Mouse (Mus musculus) gastrocnemius, adult 18-20 months (tissue): ENCODE data around the gene Gabra6. TPM values are rescaled to one million over a fixed set of nuclear protein-coding genes. Genes with fewer than 3 reads are reported as not detected.

Experiments
- DNase-seq: peaks from one replicate; pipeline ENCODE4 v3.0.0; 2021; ENCODE audit warnings: low spot score
- long read RNA-seq, 2 experiments: library from polyadenylated mRNA; stranded (forward); transcript quantifications; one replicate each; pipeline ENCODE4 v2.0.0; 2021
- total RNA-seq, 2 experiments: library from RNA; stranded (reverse); gene quantifications; 2 replicates each; pipeline ENCODE4 v1.2.3; 2021

Gene Gabra6
- total RNA-seq = not detected
- long read RNA-seq, experiment 1 = 0 reads
- long read RNA-seq, experiment 2 = 0 reads

DNA sequence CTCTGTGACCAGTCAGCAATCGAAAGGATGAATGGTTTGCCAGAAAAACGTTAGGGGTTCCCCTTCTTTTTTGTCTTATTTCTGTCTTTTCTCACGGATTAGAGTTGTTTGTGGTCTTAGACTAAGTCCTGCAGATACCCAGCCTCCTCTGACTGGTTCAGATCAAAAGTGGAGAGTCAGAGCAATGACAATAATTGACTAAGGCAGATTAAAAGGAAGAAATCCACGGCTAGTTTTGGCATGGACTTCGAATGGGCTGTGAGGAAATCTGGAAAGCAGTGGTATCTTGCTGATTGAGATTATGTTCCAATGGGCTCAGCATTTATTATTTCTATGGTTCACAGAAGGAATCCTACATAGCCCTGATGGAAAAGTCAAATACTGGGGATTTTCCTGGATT, at the start of gene Gabra6:
Gene Gabra6, minus strand, starts transcription at position 191 of the 400 bp plus-strand sequence.
- DNase-seq = no peak

DNA sequence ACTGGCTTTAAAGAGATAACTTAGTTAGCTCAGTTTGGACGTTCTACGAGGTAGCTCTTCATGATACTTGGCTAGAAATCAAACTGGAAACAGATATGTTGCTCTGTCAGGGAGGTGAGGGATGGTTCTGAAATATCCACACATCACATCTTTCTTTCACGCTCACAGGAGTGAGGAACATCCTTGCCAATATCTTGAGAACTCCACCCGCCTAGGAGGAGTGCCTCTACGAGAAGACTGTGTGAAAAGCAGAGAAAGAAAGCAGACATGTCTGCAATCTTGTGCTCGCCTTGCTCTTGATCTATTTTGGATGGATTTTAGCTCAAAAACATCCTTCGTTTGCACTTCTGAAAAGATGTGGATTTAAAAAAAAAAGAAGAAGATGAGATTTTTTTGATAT, 44.7 kb upstream of the Gabra6 start:
- DNase-seq = no peak

DNA sequence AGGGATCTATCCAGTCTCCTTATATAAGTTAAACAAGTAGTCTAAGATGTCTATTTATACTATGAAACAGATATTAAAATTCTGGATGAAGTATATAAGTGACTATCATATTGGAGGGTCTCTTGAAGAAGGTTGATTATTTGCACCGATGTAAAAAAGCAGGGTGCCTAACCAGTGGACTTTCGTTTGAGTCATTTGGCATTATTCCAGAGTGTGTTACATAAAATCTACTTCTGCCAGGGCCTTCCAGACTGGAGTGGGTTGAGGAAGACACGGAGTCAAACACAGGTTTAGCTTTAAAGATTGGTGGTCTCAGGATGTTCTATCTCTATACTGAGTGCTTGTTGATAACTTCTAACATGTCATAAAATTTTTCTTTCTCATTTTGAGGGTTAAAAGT, 11.2 kb upstream of the Gabra6 start:
- DNase-seq = no peak

DNA sequence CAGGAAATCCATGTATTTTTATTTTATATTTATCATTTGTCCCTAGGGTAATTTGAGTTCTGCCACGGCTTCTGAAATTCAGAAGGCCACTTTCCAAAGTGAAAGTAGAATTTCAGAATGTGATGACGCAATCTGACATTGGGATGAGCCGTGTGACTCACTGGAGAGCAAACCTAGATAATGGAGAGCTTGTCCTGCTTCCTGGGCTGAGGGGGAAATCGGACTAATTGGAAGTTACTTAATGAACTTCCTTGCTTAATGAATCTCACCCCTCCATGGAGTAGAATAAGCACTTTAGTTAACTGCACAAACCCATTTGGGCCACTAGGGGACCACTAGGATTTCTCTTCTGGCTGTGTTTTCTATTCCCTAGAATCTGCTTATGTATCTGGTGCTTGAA, 5.4 kb upstream of the Gabra6 start:
- no peak for DNase-seq

DNA sequence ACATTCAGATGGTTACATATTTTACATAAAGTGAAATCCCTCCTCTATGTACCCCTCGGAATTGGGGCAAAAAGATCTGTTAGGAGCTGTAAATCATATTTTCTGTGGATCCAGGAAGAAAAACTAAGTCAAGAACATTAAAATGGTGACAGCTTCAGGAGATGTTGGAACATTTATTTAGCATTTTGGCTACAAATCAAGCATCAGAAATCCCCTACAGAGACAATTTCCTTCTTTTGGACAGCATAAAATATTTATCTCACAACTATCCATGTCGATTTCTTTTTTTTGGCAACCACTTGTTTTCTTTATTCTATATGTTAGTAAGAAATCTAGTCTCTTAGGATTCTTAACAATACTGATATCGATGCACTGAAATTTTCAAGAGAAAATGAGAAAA, 688 bp upstream of the Gabra6 start:
- no peak for DNase-seq

DNA sequence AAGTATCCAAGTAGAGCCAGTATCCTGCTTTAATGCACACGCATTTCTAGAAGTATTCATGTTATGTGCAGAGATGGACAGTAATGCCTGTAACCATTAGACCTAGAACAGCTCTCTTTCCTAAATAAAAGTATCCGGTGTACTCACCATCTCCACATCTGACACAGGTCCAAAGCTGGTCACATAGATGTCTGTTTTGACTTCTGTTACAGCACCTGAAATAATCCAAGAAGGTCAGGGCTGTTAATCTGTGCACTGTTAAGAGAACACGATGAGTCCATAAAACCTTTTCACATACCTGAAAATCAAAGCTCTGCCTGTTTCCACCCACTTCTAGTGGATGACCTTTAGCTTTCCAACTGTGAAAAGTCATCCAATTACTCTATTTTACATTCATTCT, 1.4 kb downstream of the Gabra6 start:
- no peak for DNase-seq

DNA sequence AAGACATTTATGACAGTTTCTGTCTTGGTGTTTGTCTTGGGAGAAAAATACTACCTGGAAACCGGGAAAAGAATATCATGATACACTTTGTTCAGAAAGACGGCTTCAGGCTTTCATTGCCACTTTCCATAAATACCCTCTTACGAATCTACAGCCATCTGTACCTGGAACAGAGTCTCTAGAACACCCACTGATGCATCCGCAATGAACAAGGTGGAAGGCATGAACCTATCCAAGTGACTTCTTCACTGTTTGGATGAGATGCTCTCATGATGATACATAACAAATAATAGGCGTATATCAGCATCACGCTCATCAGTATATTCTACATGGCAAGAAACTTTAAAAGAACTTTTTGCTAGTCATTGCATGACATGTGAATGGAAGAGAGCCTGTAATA, 1.8 kb downstream of the Gabra6 start:
- DNase-seq = no peak

DNA sequence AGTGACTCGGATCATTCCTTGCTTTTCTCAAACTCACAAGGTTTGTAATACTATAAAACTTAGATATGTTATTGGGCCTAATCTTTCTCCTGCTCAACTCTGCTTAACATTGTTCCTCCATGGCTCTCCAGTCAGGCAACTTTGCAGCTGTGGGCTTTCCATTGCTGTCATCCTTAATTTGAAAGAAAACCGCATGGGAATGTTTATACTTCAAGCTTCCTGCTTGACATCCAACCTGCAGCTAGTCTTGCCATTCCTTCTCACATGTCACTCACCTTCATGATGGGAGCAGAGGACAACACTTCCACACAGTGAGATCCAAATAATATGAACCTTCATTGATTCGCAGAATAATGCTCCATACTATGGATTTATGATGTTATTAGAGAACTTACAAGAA, 2.9 kb downstream of the Gabra6 start:
- no peak for DNase-seq

DNA sequence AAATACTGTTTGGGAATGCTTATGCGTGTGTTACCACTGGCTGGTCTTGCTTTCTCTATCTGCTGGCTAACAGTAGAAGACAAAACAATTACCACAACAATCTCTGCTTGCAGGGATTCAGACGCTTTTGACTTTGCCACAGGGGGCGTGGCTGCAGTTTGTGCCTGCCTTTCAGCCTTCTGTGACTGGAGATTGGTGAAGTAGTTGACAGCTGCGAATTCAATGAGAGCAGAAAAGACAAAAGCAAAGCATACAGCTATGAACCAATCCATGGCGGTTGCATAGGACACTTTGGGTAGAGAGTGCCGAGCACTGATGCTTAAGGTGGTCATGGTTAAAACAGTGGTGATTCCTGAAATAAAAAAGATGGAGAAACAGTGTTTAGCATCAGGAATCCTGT, 6.0 kb downstream of the Gabra6 start:
- no peak for DNase-seq

DNA sequence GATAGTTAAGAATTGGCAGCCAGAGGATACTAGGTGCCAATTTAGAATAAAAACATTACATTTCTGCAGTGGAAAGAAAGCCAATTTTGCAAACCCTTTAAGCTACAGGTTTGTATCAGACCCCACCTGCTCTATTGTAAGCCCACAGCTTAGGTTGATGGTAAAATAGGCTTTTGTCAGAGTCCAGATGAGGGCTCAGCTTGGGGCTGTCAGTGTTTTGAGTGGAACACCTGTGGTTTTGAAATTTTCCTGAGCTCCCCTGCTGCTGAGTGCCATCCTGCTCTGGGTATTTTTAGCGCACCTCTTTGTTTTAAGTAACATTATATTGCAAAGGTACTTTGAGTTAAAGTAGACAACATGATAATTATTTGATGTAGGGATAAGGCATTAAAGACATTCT, 10.0 kb downstream of the Gabra6 start:
- no peak for DNase-seq

DNA sequence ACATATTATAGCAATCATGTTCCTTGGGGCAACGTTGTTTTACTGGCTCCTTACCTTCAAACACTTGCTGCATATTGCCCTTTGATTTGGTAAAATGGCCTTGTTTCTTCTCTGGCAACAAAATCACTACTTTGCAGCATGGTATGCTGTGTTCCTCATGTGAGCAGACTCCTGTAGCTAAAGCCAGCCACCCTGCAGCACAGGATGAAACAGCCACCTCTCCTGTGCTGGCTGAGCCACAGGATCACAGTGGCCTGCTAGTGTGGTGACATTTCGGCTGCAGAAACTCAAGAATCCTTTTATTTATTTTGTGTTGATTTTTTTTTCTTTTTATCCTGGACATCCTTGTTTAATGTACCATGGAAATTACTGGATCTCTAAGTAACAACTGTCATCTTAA, 11.8 kb downstream of the Gabra6 start:
- no peak for DNase-seq

DNA sequence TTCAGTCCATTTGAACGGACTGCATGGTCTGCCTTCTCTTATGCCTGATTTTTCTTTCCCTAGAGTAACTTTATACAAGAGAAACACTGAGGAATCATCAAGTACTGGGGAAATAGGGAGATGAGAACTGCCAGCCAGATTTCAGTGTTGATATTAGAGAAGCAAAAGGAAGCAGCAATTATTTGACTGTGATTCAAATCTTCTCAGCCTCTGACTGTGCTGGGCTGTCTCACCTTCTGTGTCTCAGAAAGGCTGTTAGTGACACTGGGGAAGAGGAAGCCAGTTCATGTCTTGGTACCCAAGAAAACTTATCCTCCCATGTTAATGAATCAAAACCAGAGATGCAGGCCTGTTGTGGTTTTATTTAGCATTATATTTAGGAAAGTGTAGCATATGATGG, 14.8 kb downstream of the Gabra6 start:
- no peak for DNase-seq

DNA sequence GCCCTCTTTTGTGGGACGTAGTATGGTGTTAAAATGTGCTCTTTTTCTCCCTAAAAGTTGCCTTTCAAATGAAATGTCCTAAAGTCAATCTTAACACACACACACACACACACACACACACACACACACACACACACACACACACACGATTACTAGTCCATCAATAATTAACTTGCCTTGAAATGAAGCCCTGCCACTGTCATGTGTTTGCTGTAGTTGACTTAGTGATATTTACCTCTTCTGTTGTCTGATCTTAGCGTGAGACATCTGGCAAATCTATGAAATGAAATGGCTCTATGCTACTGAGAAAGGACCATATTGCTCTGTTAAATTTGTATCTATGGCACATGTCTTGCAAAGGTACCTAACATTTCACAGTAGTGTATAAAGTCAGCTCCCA, 61.9 kb downstream of the Gabra6 start:
- no peak for DNase-seq

Other genes with a start within 250 kb of the Gabra6 start
- 1 to 10 TPM; 1.2 TPM for gene Gabra1, start 138.1 kb downstream of the Gabra6 start, total RNA-seq
- under 1 TPM; 0.43 to 0.57 TPM for gene Gabrb2, start 98.7 kb upstream of the Gabra6 start, total RNA-seq